Mouse (Mus musculus) lung, postnatal 0 days (tissue): ENCODE measurements around the gene Gm17622.

Experiments
- CTCF ChIP-seq: IDR thresholded peaks from 2 replicates; pipeline ENCODE4 v1.5.1; 2016; ENCODE audit warnings: antibody characterized with exemption, mild to moderate bottlenecking
- EP300 ChIP-seq: IDR thresholded peaks from 2 replicates; pipeline ENCODE4 v1.6.1; 2016; ENCODE audit warnings: antibody characterized with exemption, mild to moderate bottlenecking, control low read depth

DNA sequence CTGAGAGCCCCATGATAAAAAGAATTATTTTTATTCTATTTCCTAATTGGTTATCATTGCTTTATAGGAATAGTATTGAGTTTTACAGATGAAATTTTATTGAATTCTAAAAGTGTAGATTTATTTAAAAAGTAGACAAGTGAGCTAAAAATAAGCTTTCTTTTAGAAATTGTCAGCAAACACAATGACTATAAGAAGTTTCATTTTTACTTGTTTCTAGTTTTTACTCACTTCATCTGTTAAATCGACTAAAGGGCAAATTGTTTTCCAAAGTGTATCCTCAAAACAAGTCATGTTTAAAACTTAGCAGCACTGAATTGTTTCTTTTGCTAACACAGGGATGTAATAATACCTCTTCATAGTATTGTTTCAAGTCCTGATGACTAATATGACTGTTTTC, 11.5 kb upstream of the Gm17622 start:
- TF ChIP-seq CTCF (no peak), EP300 (no peak)
